Mouse (Mus musculus): ENCODE results near the gene Myoc.
"Not testable (repeated sequence)": the region's sequence is repeated elsewhere in the genome, so short reads cannot be mapped to it uniquely, and the experiment has no call there.

Gene Myoc

DNA sequence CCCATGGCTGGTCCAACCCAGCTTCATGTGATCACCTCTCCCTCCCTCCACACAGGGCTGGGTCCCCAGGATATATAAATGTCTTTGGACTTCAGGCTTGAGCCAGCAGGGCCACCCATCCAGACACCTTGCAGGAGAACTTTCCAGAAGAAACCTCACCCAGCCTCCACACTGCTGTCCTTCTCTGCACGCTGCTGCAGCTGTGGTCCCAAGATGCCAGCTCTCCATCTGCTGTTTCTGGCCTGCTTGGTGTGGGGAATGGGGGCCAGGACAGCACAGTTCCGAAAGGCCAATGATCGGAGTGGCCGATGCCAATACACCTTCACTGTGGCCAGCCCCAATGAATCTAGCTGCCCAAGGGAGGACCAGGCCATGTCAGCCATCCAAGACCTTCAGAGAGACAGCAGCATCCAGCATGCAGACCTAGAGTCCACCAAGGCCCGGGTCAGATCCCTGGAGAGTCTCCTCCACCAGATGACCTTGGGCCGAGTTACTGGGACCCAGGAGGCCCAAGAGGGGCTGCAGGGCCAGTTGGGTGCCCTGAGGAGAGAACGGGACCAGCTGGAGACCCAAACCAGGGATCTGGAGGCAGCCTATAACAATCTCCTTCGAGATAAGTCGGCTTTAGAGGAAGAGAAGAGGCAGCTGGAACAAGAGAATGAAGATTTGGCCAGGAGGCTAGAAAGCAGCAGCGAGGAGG, at the start of gene Myoc:
Gene Myoc (plus strand): TSS at position 105 of the 700 bp plus-strand sequence.
- in situ Hi-C loops (cut with MboI; ENCODE audit: low sequenced_read_pairs), result no loop called here

DNA sequence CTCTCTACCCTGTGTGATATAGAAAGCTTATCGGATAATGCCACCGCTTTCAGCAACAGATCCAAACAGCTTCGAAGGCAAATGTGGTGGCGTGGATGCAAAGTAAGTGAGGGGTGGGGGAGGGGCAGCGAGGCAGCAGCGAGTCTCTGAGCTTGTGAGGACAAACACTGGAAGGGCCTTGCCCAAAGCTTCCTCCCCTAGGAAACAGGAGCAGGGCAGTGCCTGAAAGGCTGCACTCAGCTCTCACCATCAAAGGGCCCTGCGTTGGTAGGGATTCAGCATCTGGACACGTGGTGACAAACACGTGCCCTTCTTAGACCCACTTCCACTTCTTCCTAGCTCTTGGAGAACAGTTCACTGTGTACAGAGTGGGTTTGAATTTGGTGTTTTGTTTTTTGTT, 49.5 kb upstream of the Myoc start:
- in situ Hi-C loops (cut with MboI; ENCODE audit: low sequenced_read_pairs), result no loop called here

DNA sequence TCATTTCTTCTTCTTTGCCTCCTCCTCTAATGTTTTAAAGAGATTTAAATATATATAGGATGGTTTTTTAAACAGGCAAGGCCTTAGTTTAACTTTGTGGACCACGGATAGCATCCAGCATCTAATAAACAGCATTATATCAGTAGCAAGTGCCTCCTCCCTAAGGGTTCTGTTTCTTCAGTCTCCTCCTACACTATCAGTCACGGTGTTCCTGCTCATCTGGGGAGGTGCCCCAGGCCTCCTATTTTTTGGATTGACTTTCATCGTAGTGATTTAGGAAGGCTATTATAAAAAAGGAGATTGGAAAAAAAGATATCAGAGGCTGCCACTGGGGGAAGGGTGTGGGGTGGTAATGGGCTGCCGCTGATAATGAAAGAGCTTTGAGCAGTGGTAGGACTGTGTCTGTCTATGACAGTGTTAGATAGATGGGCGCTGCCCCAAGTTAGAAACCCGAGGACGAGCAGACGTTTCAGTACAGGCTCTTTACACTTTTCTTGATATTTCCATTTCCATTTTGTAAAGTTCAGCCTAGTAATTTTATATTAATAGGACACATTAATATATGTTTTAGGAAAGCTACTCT, 48.4 kb upstream of the Myoc start:
- in situ Hi-C loops (cut with MboI; ENCODE audit: low sequenced_read_pairs), result no loop called here

DNA sequence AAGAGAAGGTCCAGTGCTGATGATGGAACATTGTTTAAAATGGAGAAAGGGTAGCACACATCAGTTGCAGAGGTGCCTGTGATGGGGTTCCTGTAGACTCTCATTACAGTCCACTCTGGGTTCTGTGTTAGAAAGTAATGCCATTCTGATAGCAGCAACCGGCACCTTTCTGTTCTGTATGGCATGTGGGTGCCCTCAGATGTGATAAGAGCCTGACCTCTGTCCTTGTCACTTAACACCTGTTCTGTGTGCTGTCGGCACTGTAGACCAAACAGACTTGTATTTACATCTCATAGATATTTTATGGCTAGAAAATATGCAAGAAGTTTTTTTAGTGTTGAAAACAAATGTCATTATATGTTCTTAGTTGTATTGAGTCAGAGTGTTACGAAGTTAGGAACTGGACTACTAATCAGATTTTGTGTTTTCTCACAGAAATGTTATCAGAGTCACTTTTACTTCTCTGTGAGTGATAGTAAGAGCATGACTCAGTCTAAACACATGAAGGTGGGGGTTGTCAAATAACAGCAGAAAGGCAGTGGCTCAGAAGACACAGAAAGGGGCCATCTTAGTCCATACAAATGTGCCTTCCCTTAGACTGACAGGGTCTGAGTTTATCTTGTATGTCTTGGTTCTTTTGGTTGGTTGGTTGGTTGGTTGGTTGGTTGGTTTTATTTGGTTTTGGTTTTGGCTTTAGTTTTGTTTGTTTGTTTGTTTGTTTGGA, 41.4 kb upstream of the Myoc start:
- in situ Hi-C loops (cut with MboI; ENCODE audit: low sequenced_read_pairs), result no loop called here

DNA sequence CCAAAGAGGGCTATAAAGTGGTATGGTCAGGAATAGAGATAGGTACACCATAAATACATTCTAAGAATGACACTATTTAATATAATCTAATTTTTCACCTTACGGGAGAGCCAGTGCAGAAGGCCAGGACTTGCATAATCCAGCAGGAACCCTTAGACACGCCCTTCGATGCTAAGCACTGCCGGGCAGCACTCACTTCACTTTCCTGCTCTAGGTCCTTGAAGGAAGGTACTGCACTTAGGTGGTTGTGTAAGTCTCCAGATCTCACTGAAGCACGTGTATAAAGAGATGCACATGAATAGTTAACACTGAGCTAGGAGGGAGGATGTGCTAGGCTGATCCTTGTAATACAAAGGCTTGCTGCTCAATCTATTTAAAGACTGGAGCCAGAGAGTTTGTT, 39.3 kb upstream of the Myoc start:
- in situ Hi-C loops (cut with MboI; ENCODE audit: low sequenced_read_pairs), result no loop called here

DNA sequence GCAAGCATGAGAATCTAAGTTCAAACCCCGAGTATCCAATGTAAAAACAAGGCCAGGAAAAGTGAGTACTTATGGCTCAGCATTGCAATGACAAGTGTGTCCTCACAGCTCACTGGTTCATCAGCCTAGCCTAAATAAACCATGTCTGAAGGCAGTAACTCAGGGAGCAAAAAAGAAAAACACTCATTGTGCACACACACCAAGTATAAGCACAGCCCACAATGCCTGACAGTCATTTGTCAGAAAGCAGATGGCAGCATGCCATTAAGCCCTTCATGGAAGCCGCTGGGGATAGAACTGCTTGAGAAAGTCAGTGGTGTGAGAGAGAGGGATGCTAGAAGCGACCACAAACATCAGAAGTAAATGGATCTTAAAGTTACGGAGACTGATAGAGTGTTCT, 37.7 kb upstream of the Myoc start:
- in situ Hi-C loops (cut with MboI; ENCODE audit: low sequenced_read_pairs), result no loop called here

DNA sequence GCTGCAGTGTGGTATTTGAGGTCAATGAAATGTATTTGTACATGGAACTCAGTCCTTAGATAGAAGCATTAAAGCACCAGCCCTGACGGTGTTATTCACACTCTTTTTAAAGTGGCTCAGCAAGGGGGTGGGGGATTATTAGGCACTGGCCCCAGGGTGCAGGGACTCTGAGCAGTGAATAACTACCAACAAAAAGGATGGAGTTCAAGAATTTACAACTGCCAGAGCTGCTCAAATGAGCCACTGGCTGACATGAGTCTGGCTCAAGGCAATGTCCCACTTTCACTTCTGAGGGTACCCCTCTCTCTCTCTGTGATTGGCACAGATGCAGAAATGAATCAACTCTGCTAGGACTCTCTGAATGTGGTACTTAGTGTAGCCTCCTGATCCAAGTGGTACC, 30.8 kb upstream of the Myoc start:
- in situ Hi-C loops (cut with MboI; ENCODE audit: low sequenced_read_pairs), result no loop called here

DNA sequence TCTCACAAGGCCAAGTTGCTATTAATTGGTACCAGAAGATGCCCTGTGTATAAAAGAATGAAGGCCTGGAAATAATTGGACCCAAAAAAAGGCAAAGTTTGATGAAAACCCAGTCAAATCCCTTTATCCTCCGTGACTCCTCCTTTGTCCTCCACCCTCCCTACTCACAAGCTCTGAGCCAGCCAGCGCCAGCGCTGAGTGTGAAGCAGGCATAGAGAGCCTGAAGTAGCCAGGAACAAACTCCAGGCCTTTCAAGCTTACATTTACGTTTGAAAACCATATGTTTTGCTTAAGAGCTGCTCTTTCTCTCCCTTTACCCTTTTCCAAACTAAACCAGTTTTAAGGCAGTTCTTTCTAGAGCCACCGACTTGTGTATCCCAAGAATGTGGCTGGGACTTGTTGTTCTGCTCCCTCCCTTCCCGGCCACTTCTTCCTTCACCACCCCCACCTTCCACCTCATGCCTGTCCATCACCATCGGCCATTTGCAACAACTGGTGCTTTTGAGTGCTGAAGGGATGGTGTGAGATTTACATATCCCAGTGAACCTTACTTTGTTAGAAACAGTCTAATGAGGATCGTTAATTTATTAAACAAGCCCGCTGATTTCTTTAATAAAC, 29.2 kb upstream of the Myoc start:
- in situ Hi-C loops (cut with MboI; ENCODE audit: low sequenced_read_pairs), result no loop called here

DNA sequence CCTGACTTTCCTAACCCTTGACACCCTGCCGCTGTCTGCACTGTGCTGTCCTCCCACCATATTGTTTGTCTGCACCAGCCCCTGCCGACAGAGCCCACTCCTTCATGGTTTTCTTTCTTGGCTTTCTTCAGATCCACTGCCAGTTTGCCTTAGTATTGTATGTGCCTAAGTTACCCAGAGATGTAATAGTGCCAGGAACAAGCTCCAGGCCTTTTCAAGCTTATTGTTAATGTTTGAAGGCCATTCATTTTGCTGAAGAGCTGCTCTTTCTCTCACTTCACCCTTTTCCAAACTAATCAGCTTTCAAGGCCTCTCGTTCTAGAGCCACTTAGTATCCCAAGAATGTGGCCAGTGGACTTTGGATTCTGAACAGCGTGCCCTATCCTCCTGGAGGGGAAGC, 27.8 kb upstream of the Myoc start:
- in situ Hi-C loops (cut with MboI; ENCODE audit: low sequenced_read_pairs), result no loop called here

DNA sequence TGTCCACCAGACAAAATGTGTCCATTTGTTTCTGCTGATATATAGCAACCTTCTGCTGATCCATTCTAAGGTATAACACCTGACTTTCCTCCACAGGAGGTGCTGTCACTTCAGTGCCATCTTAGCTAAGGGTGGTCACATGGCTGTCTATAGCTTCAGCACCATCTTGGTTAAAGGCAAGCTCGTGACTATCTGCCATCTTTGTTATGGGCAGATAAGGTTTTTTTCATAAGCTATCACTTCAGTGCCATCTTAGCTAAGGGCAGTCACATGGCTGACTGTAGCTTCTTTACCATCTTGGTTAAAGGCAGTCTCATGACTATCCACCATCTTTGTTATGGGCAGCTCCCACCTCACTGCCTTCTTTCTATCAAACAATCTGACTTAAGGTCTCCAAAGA, 23.4 kb upstream of the Myoc start:
- in situ Hi-C loops (cut with MboI; ENCODE audit: low sequenced_read_pairs), result no loop called here

DNA sequence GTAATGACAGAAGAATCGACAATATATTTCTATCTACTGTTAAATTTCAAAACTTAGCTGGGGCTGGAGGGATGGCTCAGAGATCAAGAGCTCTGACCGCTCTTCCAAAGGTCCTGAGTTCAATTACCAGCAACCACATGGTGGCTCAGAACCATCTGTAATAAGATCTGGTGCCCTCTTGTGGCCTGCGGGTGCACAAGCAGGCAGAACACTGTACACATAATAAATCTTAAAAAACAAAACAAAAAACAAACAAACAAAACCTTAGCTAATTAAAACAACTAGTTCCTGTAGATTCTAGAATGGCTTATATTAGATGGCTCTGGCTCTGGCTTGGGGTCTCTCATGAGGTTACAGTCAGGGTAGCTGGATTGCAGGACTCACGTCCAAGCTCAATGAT, 18.5 kb upstream of the Myoc start:
- in situ Hi-C loops (cut with MboI; ENCODE audit: low sequenced_read_pairs), result no loop called here

DNA sequence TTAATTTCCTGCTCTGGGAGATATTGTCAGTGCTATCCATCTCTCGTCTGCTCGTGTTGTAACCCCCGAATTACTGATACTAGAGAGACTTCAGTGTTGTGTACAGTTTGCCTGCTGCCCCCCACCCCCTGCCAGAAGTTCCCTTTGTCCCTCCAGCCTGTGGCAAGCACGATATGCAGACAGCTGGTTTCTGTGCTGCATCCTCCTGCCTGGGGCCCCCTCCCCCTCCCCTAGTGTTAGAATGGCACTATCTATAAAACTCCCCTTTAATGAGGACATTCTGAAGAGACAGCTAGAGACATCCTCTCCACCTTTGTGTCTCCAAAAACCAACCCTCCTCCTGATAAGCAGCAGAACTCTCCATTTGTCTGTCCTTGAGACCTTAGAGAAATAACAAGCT, 15.1 kb upstream of the Myoc start:
- in situ Hi-C loops (cut with MboI; ENCODE audit: low sequenced_read_pairs), result no loop called here

DNA sequence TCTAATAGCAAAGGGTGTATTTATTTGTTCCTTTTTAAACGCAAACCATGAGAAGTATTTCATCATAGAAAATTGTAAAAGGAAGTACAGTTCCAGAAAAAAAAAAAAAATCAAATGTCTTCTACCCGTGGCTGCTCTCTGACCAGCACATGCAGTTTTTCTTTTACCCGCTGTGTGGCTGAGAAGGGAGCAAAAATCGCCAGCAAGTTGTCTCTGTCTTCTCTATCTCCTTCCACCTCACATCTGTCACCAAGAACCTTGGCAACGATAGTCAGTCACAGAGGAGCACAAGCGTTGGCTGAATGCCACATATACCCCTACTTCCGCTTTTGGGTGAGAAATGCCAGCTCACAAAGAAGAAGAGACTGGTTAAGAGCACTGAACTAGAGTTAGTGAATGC, 13.7 kb upstream of the Myoc start:
- in situ Hi-C loops (cut with MboI; ENCODE audit: low sequenced_read_pairs), result no loop called here

DNA sequence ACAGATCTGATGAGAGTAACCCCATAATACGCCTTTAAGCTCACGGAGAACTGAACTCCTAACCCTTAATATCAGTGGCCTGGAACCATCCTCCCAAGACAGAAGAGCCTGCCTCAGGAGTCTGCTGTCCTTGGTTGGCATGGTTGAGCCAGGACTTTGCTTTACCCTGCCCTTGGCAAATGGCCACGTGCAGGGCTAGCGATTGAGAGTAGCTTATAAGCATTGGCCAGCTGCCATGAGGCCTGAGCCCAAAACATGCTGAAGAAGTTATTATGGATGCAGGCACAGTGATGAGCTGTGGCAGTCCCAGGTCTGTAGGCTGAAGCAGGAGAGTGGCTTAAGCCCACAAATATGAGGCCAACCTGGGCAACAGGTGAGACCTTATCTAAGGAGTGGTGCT, 11.1 kb upstream of the Myoc start:
- in situ Hi-C loops (cut with MboI; ENCODE audit: low sequenced_read_pairs), result not testable (repeated sequence)

DNA sequence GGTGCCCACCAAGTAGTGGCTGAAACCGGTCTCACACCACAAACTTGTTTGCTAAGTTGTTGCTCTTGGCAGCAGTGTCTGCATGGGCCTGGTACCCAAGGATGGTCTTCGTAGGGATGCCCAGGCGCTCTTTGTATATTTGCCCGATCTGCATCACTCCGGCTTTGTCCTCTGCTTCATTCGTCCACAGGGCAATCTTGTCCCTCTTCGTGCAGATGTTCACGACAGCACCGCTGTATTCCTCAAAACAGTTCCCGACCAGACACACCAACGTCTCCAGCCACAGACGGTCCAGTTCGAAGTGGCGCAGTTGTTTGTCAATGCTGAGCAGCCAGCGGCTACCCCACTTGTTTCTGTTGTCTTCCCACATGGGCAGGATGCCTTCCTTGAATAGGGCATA, 10.6 kb upstream of the Myoc start:
- in situ Hi-C loops (cut with MboI; ENCODE audit: low sequenced_read_pairs), result not testable (repeated sequence)

DNA sequence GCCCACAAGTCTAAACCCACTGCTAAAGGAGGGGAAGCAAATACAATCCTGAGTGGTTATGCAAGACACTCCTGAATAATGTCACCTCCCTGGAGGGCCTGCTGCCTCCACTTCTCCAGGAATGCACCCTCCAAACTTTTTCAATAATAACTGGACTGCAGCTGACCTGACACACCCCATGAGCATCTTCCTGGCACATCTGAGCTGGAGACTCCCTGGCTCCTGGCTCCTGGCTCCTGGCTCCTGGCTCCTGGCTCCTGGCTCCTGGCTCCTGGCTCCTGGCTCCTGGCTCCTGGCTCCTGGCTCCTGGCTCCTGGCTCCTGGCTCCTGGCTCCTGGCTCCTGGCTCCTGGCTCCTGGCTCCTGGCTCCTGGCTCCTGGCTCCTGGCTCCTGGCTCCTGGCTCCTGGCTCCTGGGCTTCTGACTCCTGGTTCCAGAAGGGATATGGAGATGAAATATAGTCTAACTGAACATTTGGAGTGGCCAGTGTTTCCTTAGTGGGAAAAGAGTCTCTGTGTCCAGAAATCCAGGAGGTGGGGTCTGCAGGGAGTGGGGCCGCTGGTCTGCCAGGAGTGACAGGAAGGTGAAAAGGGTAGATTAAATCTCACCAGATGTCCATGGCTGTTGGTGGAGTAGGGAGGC, 3.5 kb upstream of the Myoc start:
- in situ Hi-C loops (cut with MboI; ENCODE audit: low sequenced_read_pairs), result not testable (repeated sequence)

DNA sequence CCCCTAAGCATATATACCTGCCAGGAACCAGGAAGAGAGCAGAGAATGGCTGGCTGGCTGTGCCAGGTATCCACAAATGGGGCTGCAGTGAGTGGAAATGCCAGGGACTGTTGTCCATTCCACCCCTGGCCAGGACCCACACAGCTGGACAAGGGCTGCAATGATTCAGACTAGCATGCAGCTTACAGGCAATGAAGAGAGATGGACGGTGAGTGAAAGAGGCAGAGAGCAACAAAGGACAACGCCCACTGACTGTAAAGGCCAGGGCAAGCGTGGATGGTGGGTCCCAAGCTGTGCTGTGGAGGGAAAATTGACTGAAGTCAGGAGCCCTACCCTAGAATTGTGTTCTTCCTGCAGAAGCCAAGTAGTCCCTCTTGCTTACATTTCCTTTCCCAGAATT, 2.4 kb upstream of the Myoc start:
- in situ Hi-C loops (cut with MboI; ENCODE audit: low sequenced_read_pairs), result no loop called here

DNA sequence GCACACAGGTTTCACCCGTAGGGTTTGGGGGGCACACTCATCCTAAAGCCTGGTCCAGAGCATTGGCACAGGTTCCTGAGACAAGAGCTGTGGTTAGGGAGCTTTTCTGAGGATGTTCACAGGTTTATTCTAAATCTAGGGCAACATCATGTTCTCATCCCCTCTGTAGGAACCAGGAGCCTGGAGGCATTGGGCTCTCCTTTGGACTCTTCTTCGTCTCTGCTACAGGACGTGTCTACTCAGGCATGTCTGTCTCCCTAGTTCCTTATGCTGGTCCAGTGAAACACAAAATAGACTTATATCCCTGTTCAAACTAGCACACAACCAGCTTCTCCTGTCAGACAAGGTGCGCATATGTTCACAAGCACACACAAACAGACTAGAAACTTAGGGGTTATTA, 420 bp upstream of the Myoc start:
- in situ Hi-C loops (cut with MboI; ENCODE audit: low sequenced_read_pairs), result no loop called here

DNA sequence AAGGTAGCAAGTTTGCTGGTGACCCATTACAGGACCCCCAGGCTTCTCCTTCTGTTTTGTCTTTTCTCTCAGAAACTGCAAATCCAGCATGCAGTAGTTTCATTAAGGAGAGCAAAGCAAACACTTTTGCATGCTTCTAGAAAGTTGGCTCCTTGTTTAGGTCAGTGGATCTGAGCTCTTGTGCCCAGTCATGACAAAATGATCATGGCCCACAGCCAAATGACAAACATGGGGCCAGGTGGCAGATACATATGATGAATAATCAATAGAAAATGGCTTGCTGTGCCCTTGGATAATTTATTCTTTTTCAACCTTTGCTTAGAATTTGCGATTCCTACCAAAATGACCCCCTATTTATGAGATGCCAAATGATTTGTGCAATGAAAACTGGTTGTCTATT, 906 bp downstream of the Myoc start:
- in situ Hi-C loops (cut with MboI; ENCODE audit: low sequenced_read_pairs), result no loop called here

DNA sequence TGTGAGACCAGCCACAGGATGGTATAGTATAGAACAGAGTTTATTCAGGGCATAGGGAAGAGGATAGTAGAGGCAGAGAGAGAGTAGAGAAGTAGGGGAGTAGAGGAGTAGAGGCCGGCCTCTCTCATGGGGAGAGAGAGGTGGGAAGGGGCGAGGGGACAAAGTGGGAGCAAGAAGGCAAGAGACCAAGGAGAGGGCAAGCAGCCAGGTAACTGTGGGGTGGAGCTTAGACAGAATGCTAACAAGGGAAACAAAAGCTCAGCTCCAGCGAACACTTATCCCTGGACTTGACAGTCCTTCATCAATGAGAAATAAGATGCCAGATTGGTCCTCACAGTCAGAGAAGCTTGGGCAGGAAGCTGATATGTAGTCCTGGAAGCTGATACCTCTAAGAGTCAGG, 3.6 kb downstream of the Myoc start:
- in situ Hi-C loops (cut with MboI; ENCODE audit: low sequenced_read_pairs), result no loop called here

DNA sequence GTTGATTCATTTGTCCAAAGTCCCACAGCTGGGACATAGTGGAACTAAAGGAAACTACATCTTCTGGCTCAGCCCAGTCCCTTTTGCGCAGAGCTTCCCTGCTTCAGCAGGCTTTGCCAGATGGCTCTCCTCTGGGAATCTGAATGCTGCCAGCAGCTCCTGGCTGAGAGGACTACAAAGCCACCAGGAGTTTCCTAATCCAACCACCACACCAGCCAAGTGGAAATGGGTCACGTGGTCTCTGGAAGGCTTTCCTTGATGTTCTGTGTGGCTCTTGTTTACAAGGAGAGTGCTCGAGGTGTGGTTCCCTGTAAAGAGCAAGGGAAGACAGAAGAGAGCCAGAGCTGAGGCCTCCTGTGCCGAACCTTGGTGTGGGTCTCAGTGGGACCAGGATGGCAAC, 4.8 kb downstream of the Myoc start:
- in situ Hi-C loops (cut with MboI; ENCODE audit: low sequenced_read_pairs), result no loop called here
